Mouse (Mus musculus): Measurements from ENCODE around the gene Olfr1116. TPM values are rescaled to one million over a fixed set of nuclear protein-coding genes. Genes with fewer than 3 reads are reported as not detected.
"Not testable (repeated sequence)": the region's sequence is repeated elsewhere in the genome, so short reads cannot be mapped to it uniquely, and the experiment has no call there.

The Olfr1116 gene
- not detected for total RNA-seq (2021)

GRCm38 (mm10) chr2:87267234-87267633 lies at the start of gene Olfr1116:
TSS of gene Olfr1116 (plus strand) at chr2:87267534.
- no peak for DNase-seq (ENCODE audit: low spot score in 2 of 2)
- intact Hi-C loops (cut with DNase I), result no loop called here

- no peak for DNase-seq (ENCODE audit: low spot score in 2 of 2)
- intact Hi-C loops (cut with DNase I), result no loop called here
Observed at GRCm38 (mm10) chr2:87247713-87248112, 19.6 kb upstream of the Olfr1116 start, which contains the start of gene Olfr1115. TSS of gene Olfr1115 (plus strand) at chr2:87248013.

DNA sequence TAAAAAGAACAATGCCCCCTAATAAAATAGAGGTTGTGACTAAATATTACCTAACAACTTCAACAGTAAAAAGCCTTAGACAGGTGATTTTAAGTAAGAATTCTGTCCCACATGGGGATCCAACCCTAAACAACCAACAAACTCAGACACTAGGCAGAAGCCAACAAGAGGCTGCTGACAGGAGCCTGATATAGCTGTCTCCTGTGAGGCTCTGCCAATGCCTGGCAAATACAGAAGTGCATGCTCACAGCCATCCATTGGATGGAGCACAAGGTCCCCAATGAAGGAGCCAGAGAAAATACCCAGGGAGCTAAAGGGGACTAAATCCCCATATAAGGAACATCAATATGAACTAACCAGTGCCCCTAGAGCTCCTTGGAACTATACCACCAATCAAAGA lies 26.6 kb downstream of the Olfr1116 start:
- intact Hi-C loops (cut with DNase I); DNase-seq (ENCODE audit: low spot score in 2 of 2): not testable (repeated sequence)

DNA sequence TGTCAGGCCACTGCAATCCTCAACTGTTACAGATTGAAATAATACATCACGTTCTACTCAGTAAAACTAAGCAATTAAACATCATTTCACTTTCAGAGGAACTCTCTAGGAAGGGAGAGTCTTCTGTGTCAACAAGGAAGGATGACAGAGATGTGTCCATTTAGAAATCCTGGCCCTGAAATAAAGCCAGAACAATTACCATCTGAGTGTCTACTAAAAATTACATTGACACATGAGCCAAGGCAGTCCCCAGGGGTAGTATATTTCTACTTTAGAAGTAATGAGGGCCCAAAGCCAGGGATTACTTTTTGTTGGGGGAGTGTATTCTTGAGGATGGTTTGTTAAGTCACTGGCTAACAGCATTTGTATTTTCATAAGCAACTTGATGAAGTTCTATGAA lies 39.9 kb downstream of the Olfr1116 start, which contains the start of gene Olfr1118:
Olfr1118 (plus strand) TSS at position 301 of the 400 bp plus-strand sequence.
- DNase-seq (ENCODE audit: low spot score in 2 of 2), result no peak
- intact Hi-C loops (cut with DNase I), result no loop called here

Small RNA genes within 50 kb of the gene (microRNA-seq; reads per million reads assigned to microRNA genes)
- gene Gm27438, result 0 reads per million in 2 experiments

Other genes with a start within 250 kb of the Olfr1116 start
- gene Olfr1104, start 240.5 kb upstream of the Olfr1116 start, total RNA-seq (2021), result not detected
- gene Olfr1105, start 231.0 kb upstream of the Olfr1116 start, total RNA-seq (2021), result not detected
- gene Olfr1106, start 215.3 kb upstream of the Olfr1116 start, total RNA-seq (2021), result not detected
- not detected for gene Olfr1107, start 191.7 kb upstream of the Olfr1116 start, total RNA-seq (2021)
- gene Olfr1109, start 171.5 kb upstream of the Olfr1116 start, total RNA-seq (2021), result not detected
- not detected for gene Olfr259, start 153.0 kb upstream of the Olfr1116 start, total RNA-seq (2021)
- gene Olfr1110, start 127.2 kb upstream of the Olfr1116 start, total RNA-seq (2021), result not detected
- gene Olfr1111, start 114.9 kb upstream of the Olfr1116 start, total RNA-seq (2021), result not detected
- gene Olfr1112, start 79.7 kb upstream of the Olfr1116 start, total RNA-seq (2021), result not detected
- not detected for gene Olfr1113, start 58.6 kb upstream of the Olfr1116 start, total RNA-seq (2021)
- not detected for gene Olfr1115, start 19.5 kb upstream of the Olfr1116 start, total RNA-seq (2021)
- not detected for gene Olfr1118, start 40.0 kb downstream of the Olfr1116 start, total RNA-seq (2021)
- gene Olfr1120, start 87.3 kb downstream of the Olfr1116 start, total RNA-seq (2021), result not detected
- gene Olfr1121, start 102.4 kb downstream of the Olfr1116 start, total RNA-seq (2021), result not detected
- under 1 TPM in 1 of 2 experiments, not detected in 1; 0.14 TPM for gene Olfr1122, start 118.3 kb downstream of the Olfr1116 start, total RNA-seq (2021)
- gene Olfr1123, start 149.1 kb downstream of the Olfr1116 start, total RNA-seq (2021), result not detected
- gene Olfr1124, start 162.7 kb downstream of the Olfr1116 start, total RNA-seq (2021), result not detected
- gene Olfr1126, start 186.4 kb downstream of the Olfr1116 start, total RNA-seq (2021), result not detected
- not detected for gene Pramel7, start 229.6 kb downstream of the Olfr1116 start, total RNA-seq (2021)
- gene Pramel6, start 239.0 kb downstream of the Olfr1116 start, total RNA-seq (2021), result not detected

Data from left cerebral cortex, postnatal 25 days (tissue).